9 mouse cellular contexts compared by ENCODE assay signal in the genomic region with DNA sequence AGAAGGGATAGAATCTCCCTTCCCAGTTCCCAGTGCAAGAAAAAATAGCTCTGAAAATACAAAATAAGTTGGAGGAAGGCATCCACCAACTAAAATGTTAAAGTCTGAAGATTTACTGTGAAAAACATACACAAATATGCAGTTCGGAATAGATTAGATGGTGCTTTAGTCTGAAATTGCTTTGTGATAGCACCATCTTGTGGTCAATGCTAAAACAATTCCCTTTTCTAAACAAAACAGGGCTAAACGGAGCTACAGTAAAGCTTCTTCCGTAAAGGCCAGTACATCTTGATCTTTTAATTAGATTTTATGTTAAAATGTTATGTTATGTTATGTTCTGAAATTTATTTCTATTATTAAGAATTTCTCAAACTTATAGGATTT.
A peak's percentile ranks its signal among the peaks of the same experiment; 100 is the strongest.
DNase-seq lines count a peak whose midpoint lies in the region; ATAC-seq and TF ChIP-seq lines count a peak whose summit lies in the region.
"Had no signal": no experiment of that assay in that cellular context is flagged by ENCODE, and none has a peak within 500 bp of the region (broad histone marks: within the 10 kb centered on the region; RNA-seq: fewer than 3 reads in every experiment).

No protein-coding gene starts in this region.

- H3K79me2 ChIP-seq in MEL (ENCODE audit: control insufficient read depth, insufficient read depth, low read length, poor library complexity): no peaks in the 10 kb centered on the region

- 21% methylated on average over 3 of the region's 3 CpGs for WGBS in kidney, embryonic 16.5 days
- WGBS in intestine, postnatal 0 days: 20% methylated on average over 3 of the region's 3 CpGs

- peak overlapping the region; percentile 31; the same call in 1 of the 2 replicates for H3K4me2 ChIP-seq in kidney, embryonic 16.5 days (replicated peaks; ENCODE audit: low read depth, low read length)
- H3K4me2 ChIP-seq in intestine, postnatal 0 days (replicated peaks; ENCODE audit: low read depth): peak overlapping the region; percentile 37

- TF ChIP-seq POLR2A in MEL (IDR thresholded peaks at IDR 0.05; ENCODE audit: control insufficient read depth in 1 of 2, insufficient read depth in 1 of 2, low read depth in 1 of 2, low read length in 2 of 2, poor library complexity in 1 of 2): no peak
- TF ChIP-seq POLR2A in cortical plate, adult 2 months (IDR thresholded peaks at IDR 0.05; ENCODE audit: extremely low read depth, insufficient read depth, low read length): no peak

- no peak for DNase-seq in kidney, postnatal 36 days
- peak; percentile 66 for DNase-seq in MEL (ENCODE audit: low read depth, low spot score)
- DNase-seq in thymus, postnatal 36 days: no peak
- DNase-seq in gastrocnemius, adult 18-20 months (ENCODE audit: low spot score): no peak
- DNase-seq in heart, adult 11 months: no peak

- H3K36me3 ChIP-seq in kidney, embryonic 16.5 days (ENCODE audit: insufficient read depth, low read length): no peaks in the 10 kb centered on the region
- no peaks in the 10 kb centered on the region for H3K36me3 ChIP-seq in MEL (ENCODE audit: control insufficient read depth in 1 of 2, insufficient read depth in 2 of 2, low read length in 2 of 2)
- H3K36me3 ChIP-seq in intestine, postnatal 0 days (ENCODE audit: control insufficient read depth, insufficient read depth): no peaks in the 10 kb centered on the region

- H3K27me3 ChIP-seq in kidney, embryonic 16.5 days (ENCODE audit: insufficient read depth, low read length): no peaks in the 10 kb centered on the region
- no peaks in the 10 kb centered on the region for H3K27me3 ChIP-seq in MEL (ENCODE audit: control insufficient read depth in 1 of 2, insufficient read depth in 2 of 2, low read length in 2 of 2)
- H3K27me3 ChIP-seq in intestine, postnatal 0 days (replicated peaks; ENCODE audit: control insufficient read depth, insufficient read depth, low read length): no peaks in the 10 kb centered on the region

- H3K4me3 ChIP-seq in kidney, embryonic 16.5 days (ENCODE audit: low read length): no peak overlapping the region
- no peak overlapping the region for H3K4me3 ChIP-seq in MEL (ENCODE audit: control insufficient read depth in 1 of 2, insufficient read depth in 1 of 2, low read depth in 2 of 2, low read length in 2 of 2)
- peak overlapping the region; percentile 20; the same call in 1 of the 2 replicates for H3K4me3 ChIP-seq in cortical plate, adult 2 months (ENCODE audit: insufficient read depth, low read length)
- H3K4me3 ChIP-seq in intestine, postnatal 0 days (ENCODE audit: low read depth, low read length): no peak overlapping the region
- H3K4me3 ChIP-seq: erythroblast, embryonic 14.5 days had no signal

- no peak for TF ChIP-seq EP300 in MEL (IDR thresholded peaks at IDR 0.05; ENCODE audit: low read depth in 1 of 2, low read length in 2 of 2)

- no peaks in the 10 kb centered on the region for H3K4me1 ChIP-seq in kidney, embryonic 16.5 days (ENCODE audit: insufficient read depth, low read length)
- H3K4me1 ChIP-seq in MEL (ENCODE audit: control insufficient read depth in 1 of 2, insufficient read depth in 2 of 2, low read length in 2 of 2): no peaks in the 10 kb centered on the region; a peak in 1 of 4 replicates
- no peaks in the 10 kb centered on the region for H3K4me1 ChIP-seq in cortical plate, adult 2 months (ENCODE audit: control insufficient read depth, insufficient read depth, low read length)
- H3K4me1 ChIP-seq in intestine, postnatal 0 days (replicated peaks; ENCODE audit: control insufficient read depth, insufficient read depth, low read length): no peaks in the 10 kb centered on the region

- TF ChIP-seq CTCF in MEL (IDR thresholded peaks at IDR 0.05 in 2 of 3, conservative IDR thresholded peaks at IDR 0.05 in 1 of 3; ENCODE audit: control insufficient read depth in 1 of 3, insufficient read depth in 1 of 3, low read depth in 2 of 3, low read length in 3 of 3, poor library complexity in 1 of 3, severe bottlenecking in 1 of 3): peak; percentile 16 to 83 (median 45); a peak in 4 of 6 replicates
- no peak for TF ChIP-seq CTCF in cortical plate, adult 2 months (IDR thresholded peaks at IDR 0.05; ENCODE audit: extremely low read depth, insufficient read depth, low read length)
- TF ChIP-seq CTCF in intestine, postnatal 0 days (IDR thresholded peaks at IDR 0.05; ENCODE audit: low read depth): peak; percentile 75

- no peak overlapping the region for H3K9ac ChIP-seq in kidney, embryonic 16.5 days (replicated peaks; ENCODE audit: low read length)
- H3K9ac ChIP-seq in MEL (ENCODE audit: control insufficient read depth, low read depth, low read length, poor library complexity, severe bottlenecking): no peak overlapping the region
- no peak overlapping the region for H3K9ac ChIP-seq in intestine, postnatal 0 days (ENCODE audit: low read depth, low read length)

- TF ChIP-seq RAD21 in MEL (IDR thresholded peaks at IDR 0.05; ENCODE audit: low read depth, low read length): peak; percentile 88

- H3K9me3 ChIP-seq in kidney, embryonic 16.5 days (ENCODE audit: low read length): no peaks in the 10 kb centered on the region
- no peaks in the 10 kb centered on the region for H3K9me3 ChIP-seq in MEL (replicated peaks; ENCODE audit: insufficient read depth, low read length)
- H3K9me3 ChIP-seq in intestine, postnatal 0 days (ENCODE audit: control insufficient read depth): no peaks in the 10 kb centered on the region

- ATAC-seq in kidney, embryonic 16.5 days (ENCODE audit: low FRiP score, low TSS enrichment): peak; percentile 59; the same call in 1 of the 2 replicates
- no peak for ATAC-seq in intestine, postnatal 0 days

- H3K27ac ChIP-seq in kidney, embryonic 16.5 days (ENCODE audit: low read length): no peak overlapping the region
- H3K27ac ChIP-seq in MEL (ENCODE audit: control insufficient read depth, low read depth, low read length): no peak overlapping the region
- H3K27ac ChIP-seq in cortical plate, adult 2 months (ENCODE audit: insufficient read depth, low read length): no peak overlapping the region
- no peak overlapping the region for H3K27ac ChIP-seq in intestine, postnatal 0 days (ENCODE audit: low read depth, low read length)

TF ChIP-seq in MEL, 35 proteins besides CTCF, POLR2A, EP300 and RAD21:
- TF ChIP-seq ZC3H11A (IDR thresholded peaks at IDR 0.05; ENCODE audit: low read depth, low read length): peak; percentile 74; the same call in 1 of the 2 replicates
- peak; percentile 90 for TF ChIP-seq SMC3 (IDR thresholded peaks at IDR 0.05; ENCODE audit: low read depth, low read length)
- TF ChIP-seq BHLHE40 (IDR thresholded peaks at IDR 0.05; ENCODE audit: borderline replicate concordance, low read depth, low read length): no peak
